Comparison of ENCODE assay signal across 10 mouse cellular contexts in the genomic region with DNA sequence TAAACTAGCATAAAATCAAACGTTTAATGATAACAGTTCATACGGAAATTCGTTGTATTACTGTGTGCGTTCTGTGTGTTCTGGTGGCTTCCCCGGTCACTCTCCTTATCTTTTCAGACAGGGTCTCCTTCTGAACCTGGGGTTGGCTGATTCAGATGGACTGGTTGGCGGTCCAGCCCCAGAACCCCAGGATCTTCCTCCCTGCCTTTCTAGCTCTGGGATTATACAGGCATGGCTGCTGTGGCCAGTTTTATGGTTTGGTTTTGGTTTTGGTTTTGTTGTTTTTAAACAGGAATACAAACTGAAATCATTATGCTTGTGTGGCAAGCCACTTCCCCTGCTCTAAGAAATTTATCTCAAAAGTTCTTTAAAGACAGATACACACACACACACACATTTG. TPM values are rescaled to one million over a fixed set of nuclear protein-coding genes. Genes with fewer than 3 reads are reported as not detected.
DNase-seq lines count a peak whose midpoint lies in the region; ATAC-seq and TF ChIP-seq lines count a peak whose summit lies in the region.
"Had no signal": no experiment of that assay in that cellular context is flagged by ENCODE, and none has a peak within 500 bp of the region (broad histone marks: within the 10 kb centered on the region; RNA-seq: fewer than 3 reads in every experiment).

No protein-coding gene starts in this region.

- no peak overlapping the region for H3K4me3 ChIP-seq in hindbrain, embryonic 14.5 days (replicated peaks; ENCODE audit: low read length)
- no peak overlapping the region for H3K4me3 ChIP-seq in hindbrain, embryonic 12.5 days
- H3K4me3 ChIP-seq in intestine, postnatal 0 days (ENCODE audit: low read depth, low read length): no peak overlapping the region
- H3K4me3 ChIP-seq in neural tube, embryonic 15.5 days (replicated peaks): no peak overlapping the region

- no peak for TF ChIP-seq CTCF in intestine, postnatal 0 days (IDR thresholded peaks at IDR 0.05; ENCODE audit: low read depth)

- peaks cover 13% of the 10 kb centered on the region for H3K4me1 ChIP-seq in hindbrain, embryonic 14.5 days (replicated peaks; ENCODE audit: control insufficient read depth, insufficient read depth, low read length)
- H3K4me1 ChIP-seq in hindbrain, embryonic 12.5 days: peaks cover 24% of the 10 kb centered on the region
- H3K4me1 ChIP-seq in intestine, postnatal 0 days (replicated peaks; ENCODE audit: control insufficient read depth, insufficient read depth, low read length): peaks cover 19% of the 10 kb centered on the region
- peaks cover 36% of the 10 kb centered on the region for H3K4me1 ChIP-seq in neural tube, embryonic 15.5 days

- H3K36me3 ChIP-seq in hindbrain, embryonic 14.5 days (replicated peaks; ENCODE audit: control insufficient read depth, insufficient read depth): no peaks in the 10 kb centered on the region
- H3K36me3 ChIP-seq in hindbrain, embryonic 12.5 days: no peaks in the 10 kb centered on the region
- no peaks in the 10 kb centered on the region for H3K36me3 ChIP-seq in intestine, postnatal 0 days (ENCODE audit: control insufficient read depth, insufficient read depth)
- no peaks in the 10 kb centered on the region for H3K36me3 ChIP-seq in neural tube, embryonic 15.5 days

- no peak for DNase-seq in hindbrain, embryonic 14.5 days (ENCODE audit: low spot score)
- DNase-seq in adrenal gland, postnatal 36 days: no peak
- DNase-seq in kidney, postnatal 36 days: no peak
- DNase-seq in right cerebral cortex, postnatal 10 days (ENCODE audit: low spot score in 2 of 2): no peak
- DNase-seq: forebrain, postnatal 0 days; layer of hippocampus, adult 9-11 months had no signal

- H3K9me3 ChIP-seq in hindbrain, embryonic 14.5 days (ENCODE audit: control insufficient read depth, low read length): no peaks in the 10 kb centered on the region
- H3K9me3 ChIP-seq in hindbrain, embryonic 12.5 days (replicated peaks): no peaks in the 10 kb centered on the region
- no peaks in the 10 kb centered on the region for H3K9me3 ChIP-seq in intestine, postnatal 0 days (ENCODE audit: control insufficient read depth)
- no peaks in the 10 kb centered on the region for H3K9me3 ChIP-seq in neural tube, embryonic 15.5 days (replicated peaks)

- no peaks in the 10 kb centered on the region for H3K27me3 ChIP-seq in hindbrain, embryonic 14.5 days (ENCODE audit: control insufficient read depth, insufficient read depth, low read length)
- peaks cover 15% of the 10 kb centered on the region; the same call in 1 of the 2 replicates for H3K27me3 ChIP-seq in hindbrain, embryonic 12.5 days
- H3K27me3 ChIP-seq in intestine, postnatal 0 days (replicated peaks; ENCODE audit: control insufficient read depth, insufficient read depth, low read length): no peaks in the 10 kb centered on the region
- no peaks in the 10 kb centered on the region for H3K27me3 ChIP-seq in neural tube, embryonic 15.5 days (replicated peaks)

- H3K9ac ChIP-seq in hindbrain, embryonic 14.5 days: no peak overlapping the region
- H3K9ac ChIP-seq in hindbrain, embryonic 12.5 days: no peak overlapping the region
- H3K9ac ChIP-seq in intestine, postnatal 0 days (ENCODE audit: low read depth, low read length): 0 out of 2 replicates have a peak overlapping the region, but pooled peaks have one; percentile 2
- no peak overlapping the region for H3K9ac ChIP-seq in neural tube, embryonic 15.5 days (replicated peaks)
- H3K9ac ChIP-seq: forebrain, postnatal 0 days had no signal

- WGBS in hindbrain, embryonic 14.5 days: 93% methylated on average over 6 of the region's 6 CpGs
- 89% methylated on average over 6 of the region's 6 CpGs for WGBS in hindbrain, embryonic 12.5 days
- WGBS in intestine, postnatal 0 days: 37% methylated on average over 6 of the region's 6 CpGs
- 95% methylated on average over 6 of the region's 6 CpGs for WGBS in neural tube, embryonic 15.5 days

- 0 out of 2 replicates have a peak overlapping the region, but pooled peaks have one; percentile 91 for H3K4me2 ChIP-seq in hindbrain, embryonic 14.5 days (replicated peaks)
- H3K4me2 ChIP-seq in hindbrain, embryonic 12.5 days (replicated peaks): no peak overlapping the region
- H3K4me2 ChIP-seq in intestine, postnatal 0 days (replicated peaks; ENCODE audit: low read depth): peak overlapping the region; percentile 25
- 0 out of 2 replicates have a peak overlapping the region, but pooled peaks have one; percentile 97 for H3K4me2 ChIP-seq in neural tube, embryonic 15.5 days

- ATAC-seq in hindbrain, embryonic 14.5 days (ENCODE audit: low FRiP score): no peak
- ATAC-seq in hindbrain, embryonic 12.5 days (ENCODE audit: low FRiP score): no peak
- ATAC-seq in activated CD4-positive, CD25-positive, alpha-beta regulatory T cell, adult 4 months: peak; percentile 33
- ATAC-seq in intestine, postnatal 0 days: no peak
- no peak for ATAC-seq in neural tube, embryonic 15.5 days (ENCODE audit: low FRiP score)
- ATAC-seq: forebrain, postnatal 0 days had no signal

- no peak overlapping the region for H3K27ac ChIP-seq in hindbrain, embryonic 14.5 days
- H3K27ac ChIP-seq in hindbrain, embryonic 12.5 days: no peak overlapping the region
- no peak overlapping the region for H3K27ac ChIP-seq in intestine, postnatal 0 days (ENCODE audit: low read depth, low read length)
- H3K27ac ChIP-seq in neural tube, embryonic 15.5 days (replicated peaks): no peak overlapping the region

RNA-seq across cellular contexts. Expression of a gene that starts 3.0 kb away (rescaled TPM):
- polyA plus RNA-seq in hindbrain, embryonic 14.5 days (2014; fragmentation: Nextera tagmentation; extraction: Ambion mirVana): 41.4 and 43.3 TPM in 2 replicates
- polyA plus RNA-seq in hindbrain, embryonic 12.5 days (2016; fragmentation: Nextera tagmentation; extraction: Ambion mirVana): 94.2 and 104 TPM in 2 replicates
- polyA plus RNA-seq in activated CD4-positive, CD25-positive, alpha-beta regulatory T cell, adult 4 months (2017; shearing (Covaris generic)): 100 to 1,000 TPM; 215 to 250 TPM
- polyA plus RNA-seq in intestine, postnatal 0 days (2015; fragmentation: Nextera tagmentation; extraction: Ambion mirVana): 25.2 and 26.8 TPM in 2 replicates
- 42.3 and 51.4 TPM in 2 replicates for polyA plus RNA-seq in neural tube, embryonic 15.5 days (2015; fragmentation: Nextera tagmentation; extraction: Ambion mirVana)
- total RNA-seq in adrenal gland, postnatal 36 days (2021): 1 to 10 TPM; 3.7 to 5.3 TPM

RNA-seq across cellular contexts. Expression of a gene that starts 23.1 kb away (rescaled TPM):
- polyA plus RNA-seq in hindbrain, embryonic 14.5 days (2014; fragmentation: Nextera tagmentation; extraction: Ambion mirVana): 0.09 TPM in 1 of 2 replicates, not detected in the other
- not detected in 2 replicates for polyA plus RNA-seq in hindbrain, embryonic 12.5 days (2016; fragmentation: Nextera tagmentation; extraction: Ambion mirVana)
- under 1 TPM in 1 of 2 experiments, not detected in 1; 0.24 TPM for polyA plus RNA-seq in activated CD4-positive, CD25-positive, alpha-beta regulatory T cell, adult 4 months (2017; shearing (Covaris generic))
- polyA plus RNA-seq in intestine, postnatal 0 days (2015; fragmentation: Nextera tagmentation; extraction: Ambion mirVana): not detected in 2 replicates
- polyA plus RNA-seq in neural tube, embryonic 15.5 days (2015; fragmentation: Nextera tagmentation; extraction: Ambion mirVana): not detected in 2 replicates
- not detected for total RNA-seq in adrenal gland, postnatal 36 days (2021)
- polyA plus RNA-seq: forebrain, postnatal 0 days had no signal

RNA-seq across cellular contexts. Expression of a gene that starts 44.0 kb away (rescaled TPM):
- polyA plus RNA-seq in hindbrain, embryonic 14.5 days (2014; fragmentation: Nextera tagmentation; extraction: Ambion mirVana): 348 and 365 TPM in 2 replicates
- polyA plus RNA-seq in hindbrain, embryonic 12.5 days (2016; fragmentation: Nextera tagmentation; extraction: Ambion mirVana): 266 and 282 TPM in 2 replicates
- 100 to 1,000 TPM; 109 to 116 TPM for polyA plus RNA-seq in activated CD4-positive, CD25-positive, alpha-beta regulatory T cell, adult 4 months (2017; shearing (Covaris generic))
- 343 and 352 TPM in 2 replicates for polyA plus RNA-seq in intestine, postnatal 0 days (2015; fragmentation: Nextera tagmentation; extraction: Ambion mirVana)
- 342 and 381 TPM in 2 replicates for polyA plus RNA-seq in neural tube, embryonic 15.5 days (2015; fragmentation: Nextera tagmentation; extraction: Ambion mirVana)
- 100 to 1,000 TPM; 183 to 188 TPM for total RNA-seq in adrenal gland, postnatal 36 days (2021)
